Mouse (Mus musculus) lung, adult 2 months (tissue): Measurements from ENCODE around the gene Cacng8. TPM values are rescaled to one million over a fixed set of nuclear protein-coding genes. Genes with fewer than 3 reads are reported as not detected.
A peak's percentile ranks its signal among the peaks of the same experiment; 100 is the strongest.

Source experiments
- DNase-seq: peaks from one replicate; pipeline ENCODE4 v3.0.0; 2022
- H3K4me1 ChIP-seq: fragments of 200-500 bp; 2 replicates; pipeline ENCODE4 v1.6.1; 2011; ENCODE audit warnings: low read length; ENCODE audit not compliant: control insufficient read depth, insufficient read depth
- H3K4me3 ChIP-seq: fragments of 200-500 bp; replicated peaks from 2 replicates; pipeline ENCODE3; 2011; ENCODE audit warnings: low read depth, mild to moderate bottlenecking, control low read depth, low read length; ENCODE audit errors: extremely low read depth
- CTCF ChIP-seq: fragments of 200-500 bp; IDR thresholded peaks from 2 replicates; pipeline ENCODE4 v1.5.1; 2011; ENCODE audit warnings: mild to moderate bottlenecking, low read length, control low read depth; ENCODE audit not compliant: insufficient read depth
- POLR2A ChIP-seq: fragments of 200-500 bp; IDR thresholded peaks from 2 replicates; pipeline ENCODE4 v1.6.1; 2011; ENCODE audit warnings: low read depth, mild to moderate bottlenecking, control low read depth, low read length, borderline replicate concordance; ENCODE audit errors: extremely low read depth
- WGBS: fragments of 180-500 bp; shearing (Covaris S2); methylation state at CpG from one replicate; pipeline ENCODE4 v1.1.7; 2018; 5-methylcytosine and 5-hydroxymethylcytosine counted together
- polyA plus RNA-seq: library from polyadenylated mRNA; depleted of rRNA; stranded (reverse); fragments of >200 nt; gene quantifications from 2 replicates; pipeline ENCODE4 v1.2.3, GENCODE M21; 2012

Cacng8 gene
- polyA plus RNA-seq, 1 experiment = not detected

DNA sequence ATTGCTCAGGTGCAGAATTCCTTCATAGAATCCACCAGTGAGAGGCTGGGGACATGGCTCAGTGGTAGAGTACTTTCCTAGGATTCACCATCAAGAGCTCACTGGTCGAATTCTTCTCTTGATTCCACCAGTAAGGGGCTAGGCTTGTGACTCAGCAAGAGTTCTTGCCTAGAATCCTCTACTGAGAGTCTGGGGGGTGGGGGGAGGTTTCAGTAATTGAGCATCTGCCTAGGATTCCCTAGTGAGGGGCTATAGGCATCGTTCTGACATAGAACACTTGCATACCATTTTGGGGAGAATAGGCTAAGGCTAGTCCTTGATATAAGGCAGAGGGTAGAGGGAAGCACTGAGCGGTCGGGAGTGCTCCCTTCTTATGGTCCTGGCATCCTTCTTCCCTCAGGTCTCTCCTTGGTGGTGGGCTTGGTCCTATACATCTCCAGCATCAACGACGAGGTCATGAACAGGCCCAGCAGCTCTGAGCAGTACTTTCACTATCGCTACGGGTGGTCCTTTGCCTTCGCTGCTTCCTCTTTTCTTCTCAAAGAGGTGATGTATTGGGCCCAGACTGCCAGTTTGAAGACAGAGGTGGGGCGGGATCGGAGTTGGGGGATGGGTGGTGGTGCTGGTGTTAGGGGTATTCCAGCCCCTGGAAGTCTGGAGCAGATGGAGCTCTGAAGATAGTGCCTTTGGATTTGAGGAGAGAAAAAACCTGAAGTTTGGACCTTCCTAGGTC, 24.8 kb upstream of the Cacng8 start:
- 42% methylated on average over 11 of the region's 11 CpGs for WGBS
- H3K4me1 ChIP-seq = peaks cover 2% of the 10 kb centered on the region; the same call in 1 of the 2 replicates

GRCm38 (mm10) chr7:3366705-3367516, 23.6 kb upstream of the Cacng8 start:
- Histone ChIP-seq H3K4me3 (no peak overlapping the region), H3K4me1 (peaks cover 2% of the 10 kb centered on the region; the same call in 1 of the 2 replicates)
- 16% methylated on average over 42 of the region's 42 CpGs for WGBS
- TF ChIP-seq CTCF (no peak), POLR2A (no peak)
- no peak for DNase-seq

More for the DNA sequence above, 24.8 kb upstream of the Cacng8 start:
- no peak overlapping the region for H3K4me3 ChIP-seq
- TF ChIP-seq POLR2A (no peak), CTCF (no peak)
- DNase-seq = no peak

- 18% methylated on average over 11 of the region's 11 CpGs for WGBS
- Histone ChIP-seq H3K4me3 (no peak overlapping the region), H3K4me1 (peaks cover 2% of the 10 kb centered on the region; the same call in 1 of the 2 replicates)
- DNase-seq = no peak
- TF ChIP-seq POLR2A (no peak), CTCF (no peak)
Observed at GRCm38 (mm10) chr7:3367569-3367968, 22.9 kb upstream of the Cacng8 start.

DNA sequence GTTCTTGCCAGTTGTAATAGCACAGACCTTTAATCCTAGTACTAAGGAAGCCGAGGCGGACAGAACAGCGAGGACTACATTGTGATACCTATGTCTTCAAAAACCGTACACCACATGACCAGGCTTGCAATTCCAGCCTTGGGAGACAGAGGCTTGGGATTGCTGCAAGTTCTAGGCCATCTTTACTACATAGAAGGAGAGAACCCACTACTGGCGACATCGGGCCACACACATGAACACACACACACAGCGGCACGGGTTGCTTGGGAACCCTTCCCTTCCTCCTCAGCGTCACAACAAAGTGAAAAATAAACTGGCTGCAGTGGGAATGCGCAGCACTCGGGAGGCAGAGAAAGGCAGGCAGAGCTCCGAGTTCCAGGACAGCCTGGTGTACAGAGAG, 22.2 kb upstream of the Cacng8 start:
- WGBS = 23% methylated on average over 12 of the region's 12 CpGs
- no peak for DNase-seq
- TF ChIP-seq CTCF = no peak
- no peak overlapping the region for H3K4me3 ChIP-seq
- peaks cover 2% of the 10 kb centered on the region; the same call in 1 of the 2 replicates for H3K4me1 ChIP-seq

DNA sequence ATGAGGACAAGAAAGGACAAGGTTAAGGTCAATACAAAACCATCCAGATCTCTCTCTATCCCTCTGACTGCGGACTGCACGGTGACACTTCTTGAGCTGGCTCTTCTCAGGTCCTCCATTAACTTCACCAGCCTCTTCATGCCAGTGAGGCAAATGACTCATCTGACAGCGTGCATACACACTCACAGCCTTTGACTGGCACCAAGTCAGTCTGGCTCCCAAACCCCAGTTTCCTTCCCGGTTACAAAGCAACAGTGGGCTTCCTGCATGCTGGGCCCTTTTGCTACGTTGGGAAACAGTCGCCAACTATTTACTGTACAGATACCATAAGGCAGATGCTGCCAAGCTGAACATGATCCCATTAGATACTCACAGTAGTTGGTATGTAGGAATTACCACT, 21.3 kb upstream of the Cacng8 start:
- H3K4me3 ChIP-seq = no peak overlapping the region
- H3K4me1 ChIP-seq = peaks cover 2% of the 10 kb centered on the region; the same call in 1 of the 2 replicates
- WGBS = 55% methylated on average over 6 of the region's 6 CpGs
- no peak for DNase-seq
- TF ChIP-seq POLR2A (no peak), CTCF (no peak)

DNA sequence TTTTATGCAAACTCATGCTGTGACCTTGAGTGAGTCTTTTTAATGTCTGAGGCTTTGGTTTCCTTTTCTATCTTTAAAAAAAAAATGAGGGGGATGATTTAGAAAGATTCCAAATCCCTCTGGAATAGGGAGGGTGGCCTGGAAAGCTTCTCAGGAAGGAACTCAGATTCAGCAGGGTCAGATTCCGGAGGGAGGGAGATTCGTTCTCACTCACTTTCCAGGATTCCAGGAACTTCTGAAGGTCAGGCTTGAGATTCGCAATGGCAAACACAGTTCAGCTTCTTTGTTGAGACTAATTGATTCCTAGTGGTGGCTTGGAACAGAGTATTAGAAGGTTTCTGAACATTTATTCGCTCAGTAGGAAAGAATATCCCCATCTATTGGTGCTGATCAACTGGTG, 20.1 kb upstream of the Cacng8 start:
- WGBS = 44% methylated on average over 4 of the region's 4 CpGs
- no peak for TF ChIP-seq CTCF
- no peak for TF ChIP-seq POLR2A
- DNase-seq = no peak
- H3K4me1 ChIP-seq = peaks cover 2% of the 10 kb centered on the region; the same call in 1 of the 2 replicates
- no peak overlapping the region for H3K4me3 ChIP-seq

DNA sequence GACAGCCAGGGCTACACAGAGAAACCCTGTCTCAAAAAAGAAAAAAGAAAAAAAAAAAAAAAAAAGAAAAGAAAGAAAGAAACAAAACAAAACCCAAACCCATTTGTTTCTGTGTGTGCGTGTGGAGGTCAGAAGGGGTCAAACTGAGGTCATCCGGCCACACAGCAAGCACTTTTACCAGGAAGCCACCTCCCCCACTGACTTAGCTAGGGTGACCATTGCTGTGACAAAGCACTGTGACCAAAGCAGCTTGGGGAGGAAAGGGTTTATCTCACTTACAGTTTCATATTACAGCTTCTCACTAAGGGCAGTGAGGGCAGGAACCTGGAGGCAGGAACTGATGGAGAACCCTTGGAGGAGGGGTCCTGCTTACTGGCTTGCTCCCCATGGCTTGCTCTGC, 18.1 kb upstream of the Cacng8 start:
- WGBS = 79% methylated on average over 2 of the region's 2 CpGs
- DNase-seq = no peak
- TF ChIP-seq CTCF (no peak), POLR2A (no peak)
- Histone ChIP-seq H3K4me3 (no peak overlapping the region), H3K4me1 (no peaks in the 10 kb centered on the region)

DNA sequence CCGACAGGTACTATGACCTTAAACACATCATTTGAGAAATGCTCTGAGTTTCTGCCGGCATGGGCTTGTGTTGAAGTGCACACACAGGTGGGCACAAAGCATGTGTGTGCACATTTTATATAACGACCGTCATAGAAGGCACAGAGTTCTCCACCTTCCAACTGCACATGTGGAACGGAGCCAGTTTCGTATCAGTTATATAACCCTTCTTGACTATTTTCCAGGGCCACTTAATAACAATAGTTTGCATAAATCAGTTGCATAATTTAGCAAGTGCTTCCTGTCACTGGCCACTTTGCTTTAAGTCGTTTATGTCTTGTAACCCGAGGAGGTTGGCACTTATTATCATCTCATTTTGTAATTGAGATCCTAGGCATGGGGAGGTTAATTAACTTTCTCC, 16.7 kb upstream of the Cacng8 start:
- H3K4me3 ChIP-seq = no peak overlapping the region
- 58% methylated on average over 8 of the region's 8 CpGs for whole genome bisulfite sequencing
- no peak for TF ChIP-seq POLR2A
- DNase-seq = no peak
- H3K4me1 ChIP-seq = no peaks in the 10 kb centered on the region

DNA sequence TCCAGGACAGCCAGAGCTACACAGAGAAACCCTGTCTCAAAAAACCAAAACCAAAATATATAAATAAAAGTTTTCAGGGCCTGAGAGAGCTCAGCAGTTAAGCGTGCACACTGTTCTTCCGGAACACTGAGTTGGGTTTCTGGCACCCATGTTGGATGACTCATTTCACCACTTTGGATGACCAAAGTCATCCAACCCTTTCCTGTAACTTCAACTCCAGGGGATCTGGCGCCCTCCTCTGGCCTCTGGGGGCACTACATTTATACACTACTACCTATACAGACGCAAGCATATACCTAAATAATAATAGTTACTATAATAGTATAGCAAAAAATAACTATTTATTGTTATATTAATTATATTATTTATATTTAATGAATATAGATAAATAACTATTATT, 13.7 kb upstream of the Cacng8 start:
- Histone ChIP-seq H3K4me1 (no peaks in the 10 kb centered on the region), H3K4me3 (no peak overlapping the region)
- 38% methylated on average over 4 of the region's 4 CpGs for WGBS
- TF ChIP-seq POLR2A (no peak), CTCF (peak; percentile 50; the same call in 1 of the 2 replicates)
- DNase-seq = peak; percentile 51
